Mouse (Mus musculus) heart, embryonic 11.5 days (tissue): ENCODE results near the gene Ralgps1. TPM values are rescaled to one million over a fixed set of nuclear protein-coding genes. Genes with fewer than 3 reads are reported as not detected.
"Not testable (repeated sequence)": the region's sequence is repeated elsewhere in the genome, so short reads cannot be mapped to it uniquely, and the experiment has no call there.

Experiments
- ATAC-seq: fragments of 200-750 bp; cut with Nextera tagmentation; replicated peaks from 2 replicates; pipeline ENCODE4 v1.8.0; 2017; ENCODE audit warnings: moderate library complexity; ENCODE audit not compliant: insufficient number of reproducible peaks, low FRiP score, low TSS enrichment
- H3K27ac ChIP-seq: fragments of 300-500 bp; sonication (generic); 2 replicates; pipeline ENCODE4 v1.5.1; 2014; ENCODE audit warnings: mild to moderate bottlenecking, low read depth, low read length
- H3K27me3 ChIP-seq: fragments of 300-500 bp; sonication (generic); 2 replicates; pipeline ENCODE4 v1.6.1; 2014; ENCODE audit warnings: mild to moderate bottlenecking, low read length, mixed read lengths; ENCODE audit not compliant: control insufficient read depth, insufficient read depth
- H3K36me3 ChIP-seq: fragments of 300-500 bp; sonication (generic); 2 replicates; pipeline ENCODE4 v1.6.1; 2014; ENCODE audit warnings: mild to moderate bottlenecking, low read length, moderate library complexity, mixed read lengths; ENCODE audit not compliant: control insufficient read depth, insufficient read depth
- H3K4me1 ChIP-seq: fragments of 300-500 bp; sonication (generic); 2 replicates; pipeline ENCODE4 v1.6.1; 2014; ENCODE audit warnings: low read length; ENCODE audit not compliant: control insufficient read depth, insufficient read depth
- H3K4me2 ChIP-seq: fragments of 300-500 bp; sonication (generic); 2 replicates; pipeline ENCODE4 v1.6.1; 2014; ENCODE audit warnings: mild to moderate bottlenecking, moderate library complexity
- H3K4me3 ChIP-seq: fragments of 300-500 bp; sonication (generic); 2 replicates; pipeline ENCODE4 v1.5.1; 2014; ENCODE audit warnings: low read depth, low read length
- H3K9ac ChIP-seq: fragments of 300-500 bp; sonication (generic); 2 replicates; pipeline ENCODE4 v1.6.1; 2014; ENCODE audit warnings: mild to moderate bottlenecking, low read depth, low read length, moderate library complexity
- H3K9me3 ChIP-seq: fragments of 300-500 bp; sonication (generic); replicated peaks from 2 replicates; pipeline ENCODE4 v1.6.1; 2016; ENCODE audit warnings: low read length; ENCODE audit not compliant: control insufficient read depth
- whole genome bisulfite sequencing: fragments of 180-500 bp; shearing (Covaris S2); extraction: QIAGEN DNeasy Blood & Tissue Kit; methylation state at CpG from one replicate; pipeline ENCODE4 v1.1.7; 2014; ENCODE audit not compliant: insufficient replicate concordance; 5-methylcytosine and 5-hydroxymethylcytosine counted together
- polyA plus RNA-seq: library from polyadenylated mRNA; unstranded; fragments of >200 nt; fragmentation: Nextera tagmentation; extraction: Ambion mirVana; gene quantifications from 2 replicates; pipeline ENCODE4 v1.2.1, GENCODE M21; 2014

Ralgps1 gene
- polyA plus RNA-seq, 1 experiment from 2014 or later: 6.6 TPM

- WGBS: 66% methylated on average over 5 of the region's 5 CpGs
- H3K4me1 ChIP-seq: peaks cover 40% of the 10 kb centered on the region
These were observed 156.0 kb downstream of the Ralgps1 start for GRCm38 (mm10) chr2:33215177-33215699.

GRCm38 (mm10) chr2:33211263-33211662 is 160.0 kb downstream of the Ralgps1 start:
- 79% methylated on average over 11 of the region's 11 CpGs for WGBS
- H3K4me1 ChIP-seq: peaks cover 23% of the 10 kb centered on the region
- not testable (repeated sequence) for ATAC-seq, H3K9me3 ChIP-seq, H3K4me2 ChIP-seq, H3K27me3 ChIP-seq, H3K36me3 ChIP-seq, H3K4me3 ChIP-seq, H3K27ac ChIP-seq, H3K9ac ChIP-seq

More at GRCm38 (mm10) chr2:33215177-33215699, 156.0 kb downstream of the Ralgps1 start:
- H3K9ac ChIP-seq: peak overlapping the region; percentile 35
- peak overlapping the region; percentile 60 for H3K4me3 ChIP-seq
- H3K9me3 ChIP-seq: no peaks in the 10 kb centered on the region
- no peaks in the 10 kb centered on the region for H3K36me3 ChIP-seq
- peak overlapping the region; percentile 88 for H3K4me2 ChIP-seq
- peak overlapping the region; percentile 85 for H3K27ac ChIP-seq
- no peak for ATAC-seq
- no peaks in the 10 kb centered on the region for H3K27me3 ChIP-seq

GRCm38 (mm10) chr2:33210841-33211240 is 160.4 kb downstream of the Ralgps1 start:
- H3K27me3 ChIP-seq: no peaks in the 10 kb centered on the region
- no peak overlapping the region for H3K9ac ChIP-seq
- 49% methylated on average over 2 of the region's 2 CpGs for WGBS
- no peaks in the 10 kb centered on the region for H3K9me3 ChIP-seq
- no peak overlapping the region for H3K4me2 ChIP-seq
- H3K4me3 ChIP-seq: no peak overlapping the region
- no peak overlapping the region for H3K27ac ChIP-seq
- peaks cover 26% of the 10 kb centered on the region for H3K4me1 ChIP-seq
- H3K36me3 ChIP-seq: no peaks in the 10 kb centered on the region
- ATAC-seq: no peak

- ATAC-seq: no peak
- Histone ChIP-seq H3K4me2 (no peak overlapping the region), H3K9ac (no peak overlapping the region), H3K4me3 (no peak overlapping the region), H3K27ac (no peak overlapping the region), H3K9me3 (no peaks in the 10 kb centered on the region), H3K4me1 (peaks cover 44% of the 10 kb centered on the region), H3K36me3 (no peaks in the 10 kb centered on the region), H3K27me3 (no peaks in the 10 kb centered on the region)
- WGBS: 62% methylated on average over 5 of the region's 5 CpGs
These were observed 163.2 kb downstream of the Ralgps1 start for GRCm38 (mm10) chr2:33208134-33208533.

- ATAC-seq: no peak
- Histone ChIP-seq H3K4me3 (no peak overlapping the region), H3K9ac (peak overlapping the region; percentile 12; the same call in 1 of the 2 replicates), H3K4me1 (peaks cover 50% of the 10 kb centered on the region), H3K27me3 (no peaks in the 10 kb centered on the region), H3K9me3 (no peaks in the 10 kb centered on the region), H3K27ac (peak overlapping the region; percentile 41; the same call in 1 of the 2 replicates), H3K36me3 (no peaks in the 10 kb centered on the region), H3K4me2 (no peak overlapping the region)
- WGBS: 24% methylated on average over 4 of the region's 4 CpGs
These were observed 164.2 kb downstream of the Ralgps1 start for GRCm38 (mm10) chr2:33207069-33207468.

GRCm38 (mm10) chr2:33205939-33206525 is 165.3 kb downstream of the Ralgps1 start:
- no peak overlapping the region for H3K9ac ChIP-seq
- peaks cover 60% of the 10 kb centered on the region for H3K4me1 ChIP-seq
- no peaks in the 10 kb centered on the region for H3K9me3 ChIP-seq
- 63% methylated on average over 14 of the region's 14 CpGs for whole genome bisulfite sequencing
- H3K4me2 ChIP-seq: no peak overlapping the region
- no peak overlapping the region for H3K27ac ChIP-seq
- ATAC-seq: no peak
- H3K4me3 ChIP-seq: no peak overlapping the region
- no peaks in the 10 kb centered on the region for H3K36me3 ChIP-seq
- H3K27me3 ChIP-seq: no peaks in the 10 kb centered on the region

GRCm38 (mm10) chr2:33204980-33205379 is 166.3 kb downstream of the Ralgps1 start:
- H3K9me3 ChIP-seq: no peaks in the 10 kb centered on the region
- no peak overlapping the region for H3K9ac ChIP-seq
- no peak overlapping the region for H3K27ac ChIP-seq
- ATAC-seq: no peak
- WGBS: 48% methylated on average over 5 of the region's 5 CpGs
- H3K36me3 ChIP-seq: no peaks in the 10 kb centered on the region
- no peaks in the 10 kb centered on the region for H3K27me3 ChIP-seq
- no peak overlapping the region for H3K4me2 ChIP-seq
- no peak overlapping the region for H3K4me3 ChIP-seq
- H3K4me1 ChIP-seq: peaks cover 67% of the 10 kb centered on the region

GRCm38 (mm10) chr2:33203284-33203683 is 168.0 kb downstream of the Ralgps1 start:
- no peak overlapping the region for H3K4me3 ChIP-seq
- no peaks in the 10 kb centered on the region for H3K27me3 ChIP-seq
- H3K9ac ChIP-seq: no peak overlapping the region
- WGBS: 37% methylated on average over 6 of the region's 6 CpGs
- H3K4me2 ChIP-seq: peak overlapping the region; percentile 16; the same call in 1 of the 2 replicates
- no peaks in the 10 kb centered on the region for H3K36me3 ChIP-seq
- no peaks in the 10 kb centered on the region for H3K9me3 ChIP-seq
- H3K4me1 ChIP-seq: peaks cover 78% of the 10 kb centered on the region
- no peak for ATAC-seq
- H3K27ac ChIP-seq: peak overlapping the region; percentile 55
